Mouse (Mus musculus) myocyte (in vitro differentiated cells): ENCODE measurements at regions not wholly inside any gene's neighbourhood (a gene's known extent, or its start where the extent isn't known, plus 50 kb on each side); places are given as distances from the start of the nearest gene placed in this dataset.

Experiments
- H3K27me3 ChIP-seq: one replicate; pipeline ENCODE4 v1.6.1; 2011; ENCODE audit not compliant: control insufficient read depth, insufficient read depth, insufficient read length
- H3K36me3 ChIP-seq: one replicate; pipeline ENCODE4 v1.6.1; 2011; ENCODE audit not compliant: control insufficient read depth, insufficient read depth
- H3K4me2 ChIP-seq: one replicate; pipeline ENCODE4 v1.6.1; 2011; ENCODE audit warnings: low read depth, control low read depth
- H3K4me3 ChIP-seq: one replicate; pipeline ENCODE4 v1.5.1; 2011; ENCODE audit warnings: mild to moderate bottlenecking, control low read depth, moderate library complexity
- H3K79me2 ChIP-seq: one replicate; pipeline ENCODE4 v1.6.1; 2011; ENCODE audit not compliant: control insufficient read depth, insufficient read depth
- H3ac ChIP-seq: one replicate; pipeline ENCODE4 v1.6.1; 2011; ENCODE audit not compliant: control insufficient read depth, insufficient read length
- CEBPB ChIP-seq: IDR thresholded peaks from 2 replicates; pipeline ENCODE4 v1.6.1; 2011; ENCODE audit warnings: mild to moderate bottlenecking, moderate library complexity; ENCODE audit not compliant: poor library complexity, insufficient read depth, severe bottlenecking
- E2F4 ChIP-seq: IDR thresholded peaks from one replicate; pipeline ENCODE4 v1.6.1; 2011; ENCODE audit warnings: mild to moderate bottlenecking, control low read depth, moderate library complexity; ENCODE audit not compliant: insufficient read depth
- MAX ChIP-seq: IDR thresholded peaks from one replicate; pipeline ENCODE4 v1.6.1; 2011; ENCODE audit warnings: low read depth, mild to moderate bottlenecking, control low read depth
- MYOD1 ChIP-seq, 3 experiments: IDR thresholded peaks; one replicate each; pipeline ENCODE4 v1.6.1; 2011; ENCODE audit warnings: control low read depth in 2 of 3, low read depth in 2 of 3, mild to moderate bottlenecking in 2 of 3, moderate library complexity in 1 of 3; ENCODE audit not compliant: insufficient read length in 2 of 3, control insufficient read depth in 1 of 3
- MYOG ChIP-seq, 3 experiments: IDR thresholded peaks; one replicate each; pipeline ENCODE4 v1.6.1; 2011; ENCODE audit warnings: control low read depth in 2 of 3, low read depth in 2 of 3, mild to moderate bottlenecking in 2 of 3; ENCODE audit not compliant: insufficient read length in 2 of 3, control insufficient read depth in 1 of 3, insufficient read depth in 1 of 3
- POLR2A ChIP-seq: IDR thresholded peaks from one replicate; pipeline ENCODE4 v1.6.1; 2011; ENCODE audit warnings: low read depth, mild to moderate bottlenecking, control low read depth, moderate library complexity; ENCODE audit not compliant: insufficient read length
- POLR2AphosphoS2 ChIP-seq: IDR thresholded peaks from one replicate; pipeline ENCODE4 v1.6.1; 2011; ENCODE audit warnings: low read depth, control low read depth; ENCODE audit not compliant: insufficient read length
- REST ChIP-seq: IDR thresholded peaks from one replicate; pipeline ENCODE4 v1.6.1; 2011; ENCODE audit warnings: mild to moderate bottlenecking, control low read depth, moderate library complexity; ENCODE audit not compliant: insufficient read depth, insufficient read length
- SRF ChIP-seq: IDR thresholded peaks from one replicate; pipeline ENCODE4 v1.6.1; 2011; ENCODE audit warnings: low read depth; ENCODE audit not compliant: control insufficient read depth, insufficient read length
- TCF12 ChIP-seq: IDR thresholded peaks from one replicate; pipeline ENCODE4 v1.6.1; 2011; ENCODE audit warnings: mild to moderate bottlenecking, control low read depth; ENCODE audit not compliant: poor library complexity, insufficient read depth, severe bottlenecking
- TCF3 ChIP-seq: IDR thresholded peaks from one replicate; pipeline ENCODE4 v1.6.1; 2011; ENCODE audit warnings: low read depth, control low read depth; ENCODE audit not compliant: insufficient read length
- USF1 ChIP-seq: IDR thresholded peaks from one replicate; pipeline ENCODE4 v1.6.1; 2011; ENCODE audit warnings: low read depth, mild to moderate bottlenecking, control low read depth, moderate library complexity

GRCm38 (mm10) chr12:119038306-119038705, 72.1 kb upstream of the Abcb5 start:
- Histone ChIP-seq H3K36me3 (no peaks in the 10 kb centered on the region), H3K27me3 (no peaks in the 10 kb centered on the region), H3ac (no peak overlapping the region), H3K4me2 (no peak overlapping the region), H3K4me3 (no peak overlapping the region), H3K79me2 (no peaks in the 10 kb centered on the region)
- no peak for TF ChIP-seq MYOD1 (IDR thresholded peaks at IDR 0.05; ENCODE audit: control insufficient read depth in 1 of 3, insufficient read length in 2 of 3, low read depth in 2 of 3)
- no peak for TF ChIP-seq E2F4
- no peak for TF ChIP-seq TCF3
- TF ChIP-seq POLR2A, result no peak
- TF ChIP-seq CEBPB, result no peak
- TF ChIP-seq SRF, result no peak
- no peak for TF ChIP-seq MYOG (IDR thresholded peaks at IDR 0.05; ENCODE audit: control insufficient read depth in 1 of 3, insufficient read depth in 1 of 3, insufficient read length in 2 of 3, low read depth in 2 of 3)
- no peak for TF ChIP-seq REST
- no peak for TF ChIP-seq MAX
- TF ChIP-seq USF1, result no peak
- no peak for TF ChIP-seq TCF12

DNA sequence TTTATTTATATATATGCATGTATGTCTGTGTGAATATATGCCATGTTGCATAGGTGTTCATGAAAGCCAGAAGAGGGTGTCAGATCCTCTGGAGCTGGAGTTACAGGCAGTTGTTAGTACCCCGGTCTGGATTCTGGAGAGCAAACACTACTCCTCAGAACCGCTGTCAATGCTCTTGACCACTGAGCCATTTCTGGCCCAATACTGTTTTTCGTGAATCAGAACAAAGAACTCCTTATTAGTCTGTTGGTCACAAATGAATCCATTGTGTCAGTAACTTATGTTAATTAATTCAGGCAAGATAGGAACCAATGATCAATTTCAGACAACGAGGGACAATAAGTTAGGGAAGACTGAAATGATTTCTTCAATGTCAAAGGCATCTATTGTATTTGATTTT, 68.6 kb upstream of the Abcb5 start:
- H3ac ChIP-seq, result no peak overlapping the region
- H3K36me3 ChIP-seq, result no peaks in the 10 kb centered on the region
- H3K4me3 ChIP-seq, result no peak overlapping the region
- H3K4me2 ChIP-seq, result no peak overlapping the region
- TF ChIP-seq USF1 (no peak), MYOD1 (IDR thresholded peaks at IDR 0.05; ENCODE audit: control insufficient read depth in 1 of 3, insufficient read length in 2 of 3, low read depth in 2 of 3) (no peak), POLR2AphosphoS2 (no peak), SRF (no peak), TCF3 (no peak), TCF12 (no peak)
- no peaks in the 10 kb centered on the region for H3K27me3 ChIP-seq
- no peaks in the 10 kb centered on the region for H3K79me2 ChIP-seq

DNA sequence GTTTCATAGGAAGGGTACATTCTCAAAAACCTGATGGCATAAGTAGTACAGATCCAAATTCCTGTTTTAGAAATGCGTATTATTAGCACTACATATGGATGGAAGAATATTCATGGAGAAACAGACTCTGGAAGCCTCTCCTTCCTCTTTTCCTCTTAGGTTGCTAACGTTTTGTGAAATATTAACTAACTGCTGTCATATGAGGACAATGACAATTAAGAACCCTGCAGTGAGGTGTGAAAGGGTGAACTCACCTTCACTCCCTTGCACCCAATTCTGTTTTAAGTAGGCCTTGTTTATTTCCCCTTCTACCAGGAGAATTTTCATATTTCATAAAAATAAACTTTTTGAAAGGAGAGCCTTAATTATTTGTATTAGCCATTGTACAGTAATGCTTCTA, 62.5 kb upstream of the Abcb5 start:
- H3K36me3 ChIP-seq, result no peaks in the 10 kb centered on the region
- no peak overlapping the region for H3K4me3 ChIP-seq
- no peaks in the 10 kb centered on the region for H3K79me2 ChIP-seq
- no peak overlapping the region for H3ac ChIP-seq
- no peak for TF ChIP-seq MYOD1 (IDR thresholded peaks at IDR 0.05; ENCODE audit: control insufficient read depth in 1 of 3, insufficient read length in 2 of 3, low read depth in 2 of 3)
- no peaks in the 10 kb centered on the region for H3K27me3 ChIP-seq
- no peak overlapping the region for H3K4me2 ChIP-seq

DNA sequence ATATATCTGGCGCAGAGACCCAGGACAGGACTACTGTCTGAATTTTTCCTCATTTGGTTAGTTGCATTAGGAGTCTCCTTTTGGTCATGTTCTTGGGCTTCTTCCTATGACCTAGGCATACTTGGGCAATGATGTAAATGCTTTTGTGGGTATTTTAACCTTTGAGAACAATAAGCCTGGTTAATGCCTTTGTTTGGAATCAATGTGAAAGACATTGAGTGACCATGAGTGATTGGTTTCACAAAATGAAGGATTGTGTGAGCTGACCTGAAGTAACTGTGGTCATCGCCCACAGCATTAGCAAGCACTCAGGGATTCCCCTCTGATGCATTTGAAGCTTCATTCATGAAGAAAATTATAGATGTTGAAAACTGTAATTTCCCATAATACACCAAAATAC, 61.9 kb upstream of the Abcb5 start:
- no peaks in the 10 kb centered on the region for H3K79me2 ChIP-seq
- no peaks in the 10 kb centered on the region for H3K36me3 ChIP-seq
- H3K27me3 ChIP-seq, result no peaks in the 10 kb centered on the region
- TF ChIP-seq MAX, result no peak
- TF ChIP-seq MYOG (IDR thresholded peaks at IDR 0.05; ENCODE audit: control insufficient read depth in 1 of 3, insufficient read depth in 1 of 3, insufficient read length in 2 of 3, low read depth in 2 of 3), result no peak
- no peak for TF ChIP-seq POLR2AphosphoS2
- no peak for TF ChIP-seq E2F4
- TF ChIP-seq SRF, result no peak
- TF ChIP-seq CEBPB, result no peak
- no peak for TF ChIP-seq TCF3
- no peak for TF ChIP-seq POLR2A
- TF ChIP-seq USF1, result no peak
- no peak for TF ChIP-seq TCF12
- no peak for TF ChIP-seq REST
- no peak for TF ChIP-seq MYOD1 (IDR thresholded peaks at IDR 0.05; ENCODE audit: control insufficient read depth in 1 of 3, insufficient read length in 2 of 3, low read depth in 2 of 3)
- H3K4me3 ChIP-seq, result no peak overlapping the region
- no peak overlapping the region for H3ac ChIP-seq
- H3K4me2 ChIP-seq, result no peak overlapping the region

DNA sequence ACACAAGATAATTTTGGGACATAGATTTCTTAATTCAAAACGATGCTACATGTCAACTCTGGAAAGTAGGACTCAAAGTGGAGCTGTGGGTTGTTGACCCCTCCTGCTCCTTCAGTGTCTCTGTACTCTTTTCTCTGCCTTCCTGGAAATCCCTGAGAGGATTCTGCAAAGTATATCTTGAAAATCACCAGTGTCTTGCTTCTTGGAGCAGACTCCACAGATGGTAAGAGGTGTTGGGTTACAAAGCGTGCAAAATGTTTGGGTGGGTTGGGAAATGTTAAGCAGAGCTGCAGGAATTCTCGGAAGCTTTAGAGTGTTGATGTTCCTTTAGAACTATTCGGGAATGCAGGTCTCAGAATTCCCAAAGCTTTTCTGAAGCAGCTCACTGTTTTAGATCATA, 61.5 kb upstream of the Abcb5 start:
- no peaks in the 10 kb centered on the region for H3K36me3 ChIP-seq
- TF ChIP-seq CEBPB (no peak), TCF3 (no peak), MYOG (IDR thresholded peaks at IDR 0.05; ENCODE audit: control insufficient read depth in 1 of 3, insufficient read depth in 1 of 3, insufficient read length in 2 of 3, low read depth in 2 of 3) (no peak), MAX (no peak), TCF12 (no peak), POLR2AphosphoS2 (no peak), REST (no peak), POLR2A (no peak), SRF (no peak)
- H3ac ChIP-seq, result no peak overlapping the region
- no peaks in the 10 kb centered on the region for H3K79me2 ChIP-seq
- H3K27me3 ChIP-seq, result no peaks in the 10 kb centered on the region
- no peak overlapping the region for H3K4me2 ChIP-seq
- no peak overlapping the region for H3K4me3 ChIP-seq
